Mouse (Mus musculus): ENCODE measurements around the gene Mesp2. TPM values are rescaled to one million over a fixed set of nuclear protein-coding genes. Genes with fewer than 3 reads are reported as not detected.

Gene Mesp2
- total RNA-seq, 4 experiments from 2014 or later = 1.1 to 2.4 (median 1.7) TPM

DNA sequence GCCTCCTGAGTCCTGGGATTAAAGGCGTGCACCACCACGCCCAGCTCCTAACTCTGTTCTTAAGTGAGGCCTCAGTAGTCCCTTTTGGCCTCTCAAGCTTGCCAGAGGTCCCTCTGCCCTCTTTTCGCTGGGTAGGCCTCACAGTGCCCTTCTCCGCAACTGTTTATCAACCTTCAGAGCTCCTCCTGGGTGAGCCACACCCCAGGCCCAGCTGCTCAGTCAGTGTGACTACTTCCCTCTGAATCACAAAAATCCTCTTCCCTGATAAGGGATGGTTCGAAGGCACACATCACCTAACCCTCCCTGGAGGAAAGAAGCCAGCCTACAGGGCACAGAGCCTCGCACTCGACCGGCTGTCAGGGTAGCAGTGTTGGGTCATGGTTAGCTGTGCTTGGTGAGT, 51.3 kb downstream of the Mesp2 start:
- no peak for DNase-seq (ENCODE audit: low spot score in 2 of 2)

Other genes with a start within 250 kb of the Mesp2 start
- gene Rhcg, start 193.1 kb upstream of the Mesp2 start, total RNA-seq (2022) = 1 to 10 TPM; 1.7 to 3.0 (median 2.3) TPM
- under 1 TPM in 2 of 4 experiments, not detected in 2; 0.11 to 0.22 TPM for gene Ticrr, start 150.5 kb upstream of the Mesp2 start, total RNA-seq (2022)
- 1 to 10 TPM; 1.6 to 2.2 (median 1.8) TPM for gene Kif7, start 95.0 kb upstream of the Mesp2 start, total RNA-seq (2022)
- under 1 TPM in 3 of 4 experiments, not detected in 1; 0.18 to 0.23 (median 0.23) TPM for gene Plin1, start 77.8 kb upstream of the Mesp2 start, total RNA-seq (2022)
- 10 to 100 TPM in 1 of 4 experiments, 1 to 10 TPM in 3; 9.4 to 10.7 (median 9.9) TPM for gene Pex11a, start 67.6 kb upstream of the Mesp2 start, total RNA-seq (2022)
- gene Wdr93, start 67.6 kb upstream of the Mesp2 start, total RNA-seq (2022) = under 1 TPM; 0.18 to 0.61 (median 0.34) TPM
- gene Mesp1, start 16.9 kb upstream of the Mesp2 start, total RNA-seq (2022) = under 1 TPM in 1 of 4 experiments, not detected in 3; 0.30 TPM
- 1 to 10 TPM; 5.8 to 9.4 (median 7.2) TPM for gene Anpep, start 50.3 kb downstream of the Mesp2 start, total RNA-seq (2022)
- gene Ap3s2, start 109.9 kb downstream of the Mesp2 start, total RNA-seq (2022) = 10 to 100 TPM; 42.3 to 48.8 (median 44.4) TPM
- gene Arpin, start 124.6 kb downstream of the Mesp2 start, total RNA-seq (2022) = 10 to 100 TPM; 15.1 to 21.3 (median 16.1) TPM
- 10 to 100 TPM; 20.9 to 22.8 (median 21.8) TPM for gene Zfp710, start 214.1 kb downstream of the Mesp2 start, total RNA-seq (2022)

All from left cerebral cortex, adult 8-10 months (tissue).